Mouse (Mus musculus) right cerebral cortex, adult 18-20 months (tissue): ENCODE measurements at regions not wholly inside any gene's neighbourhood (a gene's known extent, or its start where the extent isn't known, plus 50 kb on each side); places are given as distances from the start of the nearest gene placed in this dataset.

Source experiments
- DNase-seq: peaks from one replicate; pipeline ENCODE4 v3.0.0; 2022; ENCODE audit warnings: mixed read lengths

DNA sequence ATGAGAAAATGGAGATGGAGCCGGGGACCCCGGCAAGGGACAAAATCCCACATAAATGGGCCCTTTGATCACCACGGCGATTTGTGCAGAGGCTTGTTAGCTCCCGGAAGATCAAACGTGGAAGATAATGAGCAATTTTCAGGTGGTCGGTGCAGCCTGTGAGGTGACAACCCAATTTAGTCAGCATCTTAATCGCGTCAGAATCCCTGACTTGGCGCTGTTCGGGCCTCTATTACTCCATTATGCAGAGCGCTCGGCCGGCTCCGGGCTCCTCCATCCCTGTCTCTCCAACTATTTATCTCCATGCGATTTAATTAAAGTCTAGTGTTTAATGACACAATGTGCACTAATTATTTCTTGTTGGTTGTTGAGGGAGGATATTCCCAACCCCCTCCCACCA, 66.1 kb upstream of the Igsf21 start:
- DNase-seq, result no peak

- DNase-seq, result no peak
Observed at GRCm38 (mm10) chr4:140307481-140307880, 60.9 kb upstream of the Igsf21 start.

DNA sequence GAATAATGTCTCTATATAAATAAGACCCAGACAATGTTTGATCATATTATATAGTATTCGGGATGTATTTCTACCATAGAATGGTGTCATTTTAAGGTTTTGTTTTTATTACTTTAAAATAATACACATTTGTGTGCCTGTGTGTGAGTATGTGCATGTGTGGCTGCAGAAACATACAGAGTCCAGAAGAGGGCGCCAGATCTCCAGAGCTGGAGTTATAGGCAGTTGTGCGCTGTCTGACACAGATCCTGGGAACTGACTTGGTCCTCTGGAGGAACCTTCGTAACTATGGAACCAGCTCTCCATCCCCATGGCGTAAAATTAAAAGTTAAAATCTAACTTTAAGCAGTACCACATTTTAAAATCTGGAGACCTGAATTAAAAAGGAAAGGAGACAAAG, 58.4 kb upstream of the Igsf21 start:
- DNase-seq, result no peak

- peak; percentile 53 for DNase-seq
Observed at GRCm38 (mm10) chr4:140301661-140302060, 55.1 kb upstream of the Igsf21 start.

- DNase-seq, result peak; percentile 35
Observed at GRCm38 (mm10) chr4:140297912-140298620, 51.5 kb upstream of the Igsf21 start.
